Mouse (Mus musculus): ENCODE data around the gene Phactr2.

DNA sequence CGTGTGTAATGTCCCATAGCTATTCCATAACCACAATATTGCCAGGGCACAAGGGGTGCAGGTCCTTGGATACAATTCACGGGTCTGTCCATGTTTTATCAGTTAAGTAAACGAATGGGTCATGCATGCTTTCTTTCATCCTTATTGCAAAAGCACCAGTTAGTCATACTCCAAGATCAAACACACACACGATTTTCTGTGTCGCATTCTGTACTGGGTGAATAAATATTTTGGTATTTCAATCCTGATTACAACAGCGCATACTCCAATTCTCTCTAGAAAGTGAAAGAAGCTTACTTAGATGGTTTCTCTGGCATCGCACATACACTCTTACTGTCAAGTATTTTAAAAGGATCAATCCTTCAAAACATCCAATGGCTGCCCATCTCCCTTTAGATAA, 203.9 kb downstream of the Phactr2 start:
- TF ChIP-seq CTCF (IDR thresholded peaks at IDR 0.05; ENCODE audit: low read depth) (no peak), EP300 (IDR thresholded peaks at IDR 0.05; ENCODE audit: low read depth) (no peak)

Data from liver, embryonic 14.5 days (tissue).